Mouse (Mus musculus) E14TG2a.4 (cell line): ENCODE measurements around the gene Lgi4.

Source experiments
- H3K27me3 ChIP-seq: 2 replicates; pipeline ENCODE4 v1.6.1; 2014; ENCODE audit warnings: low read length, control low read depth; ENCODE audit not compliant: insufficient read depth
- H3K36me3 ChIP-seq: 2 replicates; pipeline ENCODE4 v1.6.1; 2014; ENCODE audit warnings: low read length, control low read depth; ENCODE audit not compliant: insufficient read depth
- H3K4me1 ChIP-seq: replicated peaks from 2 replicates; pipeline ENCODE4 v1.6.1; 2014; ENCODE audit warnings: low read depth, low read length, control low read depth
- H3K4me3 ChIP-seq: replicated peaks from 2 replicates; pipeline ENCODE4 v1.5.1; 2014; ENCODE audit warnings: mild to moderate bottlenecking, low read length
- H3K9me3 ChIP-seq: 2 replicates; pipeline ENCODE4 v1.6.1; 2014; ENCODE audit warnings: low read length, control low read depth
- CTCF ChIP-seq: conservative IDR thresholded peaks from 2 replicates; pipeline ENCODE4 v1.5.1; 2014; ENCODE audit warnings: low read length
- NANOG ChIP-seq: IDR thresholded peaks from 2 replicates; pipeline ENCODE4 v1.6.1; 2014; ENCODE audit warnings: borderline replicate concordance, low read length, mixed read lengths
- POU5F1 ChIP-seq: IDR thresholded peaks from 2 replicates; pipeline ENCODE4 v1.6.1; 2014; ENCODE audit warnings: low read length, borderline replicate concordance

Gene Lgi4

DNA sequence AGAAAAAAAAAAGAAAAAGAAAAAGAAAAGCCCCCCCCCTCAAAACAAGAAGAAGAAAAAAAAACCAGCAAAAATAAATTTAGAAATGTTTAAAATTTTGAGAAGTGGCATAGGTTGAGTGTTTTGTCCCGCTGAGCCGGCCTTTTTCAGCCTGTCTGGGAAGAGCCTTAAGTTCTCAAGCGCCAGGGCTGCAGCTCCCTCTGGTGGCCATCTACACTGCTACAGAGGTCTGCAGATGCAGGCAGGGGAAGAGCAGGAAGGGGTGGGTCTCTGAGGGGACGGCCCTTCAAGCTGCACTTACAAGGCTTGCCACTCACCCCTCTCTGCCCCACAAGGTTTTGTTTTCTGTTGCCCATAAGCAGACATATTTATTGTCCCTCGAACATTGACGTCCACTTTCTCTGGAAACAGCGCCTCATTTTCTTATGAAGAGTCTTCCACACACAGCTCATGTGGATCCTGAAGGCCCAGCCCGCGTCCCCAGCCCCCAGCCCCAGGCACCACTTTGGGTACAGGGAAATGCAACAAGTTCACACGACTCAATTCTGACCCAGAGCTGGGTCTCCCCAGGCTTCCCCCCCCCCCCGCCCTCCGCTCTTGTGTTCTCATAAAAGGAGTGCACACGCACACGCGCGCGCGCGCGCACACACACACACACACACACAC is 38.6 kb downstream of the Lgi4 start:
- TF ChIP-seq NANOG: no peak
- peak; percentile 73 for TF ChIP-seq CTCF
- no peak for TF ChIP-seq POU5F1
- peaks cover 22% of the 10 kb centered on the region for H3K4me1 ChIP-seq
- H3K27me3 ChIP-seq: peaks cover 20% of the 10 kb centered on the region
- peak overlapping the region; percentile 52 for H3K4me3 ChIP-seq
- 0 out of 2 replicates have a peak, but pooled peaks cover 4% of the 10 kb centered on the region for H3K9me3 ChIP-seq
- no peaks in the 10 kb centered on the region for H3K36me3 ChIP-seq

DNA sequence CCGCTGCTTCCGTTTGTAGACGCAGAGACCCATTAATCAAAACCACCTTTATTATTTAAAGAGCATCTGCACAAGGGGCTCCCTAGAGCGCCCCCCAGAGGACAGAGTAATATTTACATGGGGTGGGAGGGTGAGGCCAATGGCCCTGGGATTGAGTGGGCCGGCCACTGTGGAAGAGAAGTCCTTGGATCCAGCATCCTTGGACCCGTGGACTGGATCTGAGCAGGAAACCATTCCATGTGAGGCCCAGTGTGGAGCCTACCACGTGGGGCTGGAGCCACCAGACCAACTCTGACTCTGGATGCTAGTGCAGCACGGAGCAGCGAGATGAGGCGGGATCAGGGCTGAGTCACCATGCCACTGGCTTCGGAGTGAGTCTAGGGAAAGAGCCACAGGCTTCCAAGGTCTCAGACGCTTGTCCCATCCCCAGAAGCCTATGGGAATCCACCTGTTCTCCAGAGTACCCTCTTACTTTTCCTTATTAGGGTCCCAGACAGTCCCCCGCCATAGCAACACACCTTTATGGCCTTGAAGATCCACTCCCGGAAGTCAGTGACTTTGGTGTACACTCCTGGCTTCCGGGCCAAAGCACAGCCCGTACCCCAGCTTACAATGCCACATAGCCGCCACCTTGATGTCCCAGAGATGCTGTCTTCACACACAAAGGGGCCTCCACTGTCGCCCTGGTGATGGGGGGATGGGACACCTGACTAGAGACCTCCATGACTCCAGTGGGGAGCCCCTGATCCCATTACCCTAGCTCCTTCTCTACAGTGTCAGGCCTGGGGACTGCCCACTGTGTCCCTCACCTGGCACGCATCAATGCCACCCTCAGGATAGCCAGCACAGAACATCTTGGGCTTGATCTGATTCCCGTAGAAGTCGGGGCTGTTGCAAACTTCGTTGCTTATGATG is 39.8 kb downstream of the Lgi4 start:
- Histone ChIP-seq H3K9me3 (0 out of 2 replicates have a peak, but pooled peaks cover 4% of the 10 kb centered on the region), H3K36me3 (no peaks in the 10 kb centered on the region), H3K27me3 (peaks cover 28% of the 10 kb centered on the region), H3K4me3 (0 out of 2 replicates have a peak overlapping the region, but pooled peaks have one; percentile 17), H3K4me1 (peaks cover 32% of the 10 kb centered on the region)
- TF ChIP-seq CTCF (peak; percentile 63), POU5F1 (no peak)

DNA sequence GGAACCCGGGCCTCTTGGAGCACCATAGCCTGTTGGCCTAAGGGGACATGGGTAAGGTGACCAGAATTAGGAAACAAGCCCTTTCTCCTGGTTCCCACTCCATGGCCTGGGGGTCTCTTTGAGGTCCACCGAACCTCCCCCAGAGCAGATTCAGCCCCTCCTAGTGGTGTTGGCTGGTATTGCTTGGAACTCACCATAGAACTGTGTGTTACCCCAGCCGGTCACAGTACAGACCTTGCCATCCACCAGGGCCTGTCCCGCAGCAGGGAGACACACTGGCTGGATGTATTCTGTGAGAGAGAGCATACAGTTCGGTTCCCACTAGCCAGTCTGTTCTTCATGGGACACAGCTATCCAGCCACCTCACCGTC is 40.5 kb downstream of the Lgi4 start:
- Histone ChIP-seq H3K27me3 (peaks cover 34% of the 10 kb centered on the region), H3K4me1 (peaks cover 32% of the 10 kb centered on the region), H3K4me3 (no peak overlapping the region), H3K36me3 (no peaks in the 10 kb centered on the region), H3K9me3 (0 out of 2 replicates have a peak, but pooled peaks cover 4% of the 10 kb centered on the region)
- TF ChIP-seq CTCF: peak; percentile 53
- TF ChIP-seq POU5F1: no peak
- TF ChIP-seq NANOG: no peak

DNA sequence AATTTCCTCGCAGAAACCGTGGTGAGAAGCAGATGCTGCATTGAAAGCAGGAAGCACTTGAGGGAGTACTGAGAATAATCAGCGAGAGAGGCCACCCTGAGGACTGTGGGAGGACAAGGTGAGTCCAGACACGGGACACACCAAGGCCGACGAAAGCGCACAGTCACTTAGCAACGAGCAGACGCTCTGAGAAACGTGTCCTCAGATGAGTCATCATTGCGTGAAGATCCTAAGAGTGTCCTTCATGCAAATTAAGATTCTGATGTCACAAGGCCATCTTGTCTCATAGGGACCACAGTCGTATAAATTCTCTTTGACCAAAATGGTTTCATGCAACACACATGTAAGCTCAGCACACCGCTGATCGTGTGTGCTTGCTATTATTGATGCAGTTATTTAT is 41.6 kb downstream of the Lgi4 start:
- H3K9me3 ChIP-seq: 0 out of 2 replicates have a peak, but pooled peaks cover 4% of the 10 kb centered on the region
- peaks cover 32% of the 10 kb centered on the region for H3K4me1 ChIP-seq
- H3K27me3 ChIP-seq: peaks cover 40% of the 10 kb centered on the region
- no peak overlapping the region for H3K4me3 ChIP-seq
- TF ChIP-seq NANOG: no peak
- TF ChIP-seq CTCF: no peak
- no peak for TF ChIP-seq POU5F1
- no peaks in the 10 kb centered on the region for H3K36me3 ChIP-seq

DNA sequence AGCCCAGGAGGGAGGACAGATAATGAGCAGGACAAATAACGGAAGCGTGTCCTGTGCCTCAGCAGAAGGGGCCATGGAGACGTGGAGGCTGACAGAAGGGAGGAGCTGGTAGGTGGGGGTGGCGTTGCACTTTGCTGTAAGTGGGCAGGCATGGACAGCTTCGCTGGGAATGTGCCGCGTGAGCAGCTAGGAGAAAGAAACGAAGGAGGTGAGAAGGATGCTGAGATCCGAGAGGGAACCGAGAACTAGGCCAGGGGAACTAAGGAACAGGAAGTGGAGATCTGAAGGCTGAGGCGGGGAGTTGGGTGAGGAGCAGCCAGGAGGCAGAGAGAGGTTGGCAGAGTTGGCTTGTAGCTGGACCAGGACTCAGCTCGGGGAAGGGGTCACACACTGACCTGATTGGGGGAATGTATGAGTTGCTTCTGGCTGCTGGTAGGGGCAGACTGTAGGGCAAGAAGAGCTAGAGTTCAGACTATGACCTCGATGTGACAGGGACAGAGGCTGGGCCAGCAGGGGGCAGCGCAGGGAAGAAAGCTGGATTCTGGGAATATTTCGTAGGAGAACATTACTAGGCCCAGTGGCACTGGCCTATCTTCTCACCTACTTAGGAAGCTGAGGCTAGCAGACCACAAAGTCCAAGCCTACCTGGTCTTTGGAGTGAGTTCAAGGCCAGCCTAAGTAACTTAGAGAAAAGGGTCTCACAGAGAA is 46.1 kb downstream of the Lgi4 start:
- TF ChIP-seq CTCF (peak; percentile 48), NANOG (no peak), POU5F1 (no peak)
- Histone ChIP-seq H3K9me3 (no peaks in the 10 kb centered on the region), H3K36me3 (no peaks in the 10 kb centered on the region), H3K4me3 (no peak overlapping the region), H3K27me3 (peaks cover 40% of the 10 kb centered on the region), H3K4me1 (peaks cover 13% of the 10 kb centered on the region)

DNA sequence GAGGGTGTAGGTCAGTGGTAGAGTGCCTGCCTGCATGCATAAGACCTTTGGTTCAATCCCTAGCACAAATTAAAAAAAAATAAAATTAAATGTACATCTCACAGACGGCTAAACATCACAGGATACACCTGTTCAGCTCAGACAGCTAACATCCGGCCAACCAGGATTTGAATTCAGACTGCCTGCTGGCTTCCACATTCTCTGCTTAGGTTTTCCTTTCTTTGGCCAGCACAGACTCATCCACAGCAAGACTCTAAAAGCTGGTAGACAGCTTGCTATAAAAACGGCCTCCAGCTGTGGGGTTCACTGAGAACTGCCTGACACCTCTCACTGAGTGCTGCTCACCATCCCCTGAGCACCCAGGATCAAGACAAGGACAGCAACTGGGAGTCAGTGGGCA is 47.0 kb downstream of the Lgi4 start:
- H3K36me3 ChIP-seq: no peaks in the 10 kb centered on the region
- TF ChIP-seq NANOG (no peak), POU5F1 (no peak), CTCF (no peak)
- H3K9me3 ChIP-seq: no peaks in the 10 kb centered on the region
- H3K27me3 ChIP-seq: peaks cover 40% of the 10 kb centered on the region
- H3K4me1 ChIP-seq: peaks cover 13% of the 10 kb centered on the region
- H3K4me3 ChIP-seq: no peak overlapping the region

DNA sequence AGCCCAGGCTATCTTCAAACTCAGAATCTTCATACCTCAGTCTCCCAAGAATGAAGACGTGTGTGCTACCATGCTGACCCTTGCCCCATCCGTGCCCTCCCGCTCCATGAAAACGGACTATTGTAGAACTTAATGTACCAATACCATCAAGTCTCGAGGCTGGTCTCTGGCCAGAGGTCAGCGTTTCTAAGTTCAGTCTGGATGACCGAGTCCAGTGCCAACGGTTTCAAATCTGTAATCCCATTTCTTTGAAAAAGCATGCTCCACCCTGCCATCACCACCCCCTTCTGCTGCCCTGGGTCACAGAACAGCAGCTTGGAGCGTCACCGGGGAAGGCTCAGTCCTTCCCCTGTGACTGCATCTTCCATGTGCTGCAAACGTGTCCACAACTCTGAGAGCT is 48.6 kb downstream of the Lgi4 start:
- Histone ChIP-seq H3K4me1 (peaks cover 9% of the 10 kb centered on the region), H3K36me3 (no peaks in the 10 kb centered on the region), H3K4me3 (no peak overlapping the region), H3K9me3 (no peaks in the 10 kb centered on the region), H3K27me3 (peaks cover 26% of the 10 kb centered on the region)
- TF ChIP-seq CTCF (no peak), NANOG (no peak), POU5F1 (no peak)

DNA sequence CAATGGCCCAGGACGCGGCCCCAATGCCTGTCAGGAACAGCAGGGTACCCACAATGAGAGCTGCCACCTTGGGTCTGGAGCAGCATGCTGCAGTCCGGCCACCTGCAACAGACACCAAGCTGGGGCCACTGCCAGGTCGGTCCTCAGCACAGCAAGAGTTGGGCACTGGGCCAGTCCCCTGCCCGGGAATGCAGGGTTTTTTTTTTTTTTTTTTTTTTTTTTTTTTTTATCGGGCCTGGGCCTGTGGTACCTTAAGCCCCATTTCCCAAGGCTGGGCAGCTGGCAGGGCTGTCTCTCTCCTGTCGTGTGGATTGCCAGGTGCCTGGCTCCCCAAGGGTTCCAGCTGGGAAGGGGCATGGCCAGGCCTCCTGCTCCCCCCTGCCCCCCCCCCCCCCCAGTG is 49.9 kb downstream of the Lgi4 start:
- Histone ChIP-seq H3K9me3 (no peaks in the 10 kb centered on the region), H3K27me3 (peaks cover 20% of the 10 kb centered on the region), H3K4me3 (no peak overlapping the region), H3K4me1 (peaks cover under 1% of the 10 kb centered on the region; the same call in 1 of the 2 replicates), H3K36me3 (no peaks in the 10 kb centered on the region)
- TF ChIP-seq NANOG (no peak), CTCF (no peak), POU5F1 (no peak)
